Mouse (Mus musculus): ENCODE results near the gene Mup7.
"Not testable (repeated sequence)": the region's sequence is repeated elsewhere in the genome, so short reads cannot be mapped to it uniquely, and the experiment has no call there.

The Mup7 gene

DNA sequence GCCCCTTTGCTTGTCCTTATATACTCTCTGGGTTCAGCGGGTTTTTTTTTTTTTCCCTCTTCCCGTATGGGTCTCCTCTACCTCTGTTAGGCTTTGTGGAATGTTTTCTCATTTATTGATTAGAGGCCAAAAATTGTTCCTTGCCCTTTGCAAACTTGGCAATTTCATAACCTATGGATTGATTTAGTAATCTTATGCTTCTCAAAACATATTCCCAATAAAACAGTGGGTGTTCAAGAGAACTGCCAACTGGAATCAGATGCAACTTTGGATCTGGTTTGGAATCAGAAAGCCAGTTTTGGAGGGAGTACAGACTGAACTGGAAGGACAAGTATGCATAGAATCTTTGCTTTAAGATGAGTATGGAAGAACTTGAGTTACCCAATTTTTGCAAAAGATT, at the start of gene Mup7:
Gene Mup7 (minus strand): TSS at position 101 of the 400 bp plus-strand sequence.
- in situ Hi-C loops (cut with MboI; ENCODE audit: low sequenced_read_pairs), result not testable (repeated sequence)

- in situ Hi-C loops (cut with MboI; ENCODE audit: low sequenced_read_pairs), result not testable (repeated sequence)
These were observed 9.6 kb upstream of the Mup7 start for GRCm38 (mm10) chr4:60079865-60080264.

- in situ Hi-C loops (cut with MboI; ENCODE audit: low sequenced_read_pairs), result not testable (repeated sequence)
These were observed 40.8 kb downstream of the Mup7 start for GRCm38 (mm10) chr4:60029334-60030111.

- in situ Hi-C loops (cut with MboI; ENCODE audit: low sequenced_read_pairs), result not testable (repeated sequence)
These were observed 50.1 kb downstream of the Mup7 start for GRCm38 (mm10) chr4:60020141-60020540.

Data from CH12F3 (cell line).